Mouse (Mus musculus) gastrocnemius, adult 18-20 months (tissue): ENCODE measurements around the gene Nme8. TPM values are rescaled to one million over a fixed set of nuclear protein-coding genes. Genes with fewer than 3 reads are reported as not detected.

Source experiments
- total RNA-seq, 2 experiments: library from RNA; stranded (reverse); gene quantifications; 2 replicates each; pipeline ENCODE4 v1.2.3; 2021

Gene Nme8
- total RNA-seq, 2 experiments from 2014 or later, result not detected

Other genes starting within 250 kb of the Nme8 start
- 100 to 1,000 TPM; 111 to 112 TPM for gene Epdr1, start 77.9 kb downstream of the Nme8 start, total RNA-seq
- 1 to 10 TPM; 1.8 to 3.6 TPM for gene Sfrp4, start 74.7 kb downstream of the Nme8 start, total RNA-seq
- under 1 TPM in 1 of 2 experiments, not detected in 1; 0.12 TPM for gene Gpr141, start 126.5 kb upstream of the Nme8 start, total RNA-seq